Mouse (Mus musculus): Measurements from ENCODE around the gene Kif9.

DNA sequence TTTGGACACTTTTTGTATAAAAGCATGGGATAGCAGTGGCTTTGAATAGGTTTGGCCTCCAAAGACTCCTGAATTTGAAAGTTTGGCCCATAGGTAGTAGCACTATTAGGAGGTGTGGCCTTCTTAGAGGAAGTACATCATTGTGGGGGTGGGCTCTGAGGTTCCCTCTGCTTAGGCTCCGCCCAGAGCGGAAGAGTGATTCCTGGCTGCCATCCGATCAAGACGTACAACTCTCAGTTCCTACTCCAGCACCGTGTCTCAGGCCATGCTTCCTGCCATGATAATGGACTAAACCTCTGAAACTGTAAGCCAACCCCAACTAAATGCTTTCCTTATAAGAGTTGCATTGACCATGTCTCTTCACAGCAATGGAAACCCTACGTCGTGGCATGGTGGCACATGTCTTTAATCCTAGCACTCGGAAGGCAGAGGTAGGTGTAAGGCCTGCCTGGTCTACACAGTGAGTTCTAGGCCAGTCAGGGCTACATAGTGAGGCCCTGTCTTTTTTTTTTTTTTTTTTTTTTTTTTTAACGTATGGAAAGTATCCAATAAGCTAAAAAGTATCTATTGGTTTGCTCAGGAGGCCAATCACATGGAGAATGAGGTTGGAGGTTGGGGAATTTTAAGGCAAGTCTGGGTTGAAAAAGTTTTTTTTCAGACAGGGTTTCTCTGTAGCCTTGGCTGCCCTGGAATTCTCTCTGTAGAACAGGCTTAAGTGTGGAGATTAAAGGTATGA lies 52.4 kb downstream of the Kif9 start:
- TF ChIP-seq CTCF (IDR thresholded peaks at IDR 0.05; ENCODE audit: borderline replicate concordance, control insufficient read depth, extremely low read depth, insufficient read depth, low read length, poor library complexity): no peak
- TF ChIP-seq POLR2A (IDR thresholded peaks at IDR 0.05; ENCODE audit: control insufficient read depth, extremely low read depth, insufficient read depth, low read length, poor library complexity): no peak
